Mouse (Mus musculus) retina, embryonic 14.5 days (tissue): ENCODE results near the gene Cep97.
A peak's percentile ranks its signal among the peaks of the same experiment; 100 is the strongest.

ENCODE experiments used
- DNase-seq: peaks from one replicate; pipeline ENCODE4 v3.0.0-alpha.2; 2015; ENCODE audit warnings: low spot score

The Cep97 gene

GRCm38 (mm10) chr16:55947266-55947665 lies 12.6 kb upstream of the Cep97 start:
- DNase-seq, result no peak

- no peak for DNase-seq
These were observed 6.1 kb upstream of the Cep97 start for GRCm38 (mm10) chr16:55940781-55941180.

GRCm38 (mm10) chr16:55939703-55940102 lies 5.0 kb upstream of the Cep97 start:
- DNase-seq, result no peak

- DNase-seq, result no peak
These were observed 4.1 kb upstream of the Cep97 start for GRCm38 (mm10) chr16:55938761-55939160.

- DNase-seq, result peak; percentile 59
These were observed 843 bp downstream of the Cep97 start for GRCm38 (mm10) chr16:55933681-55934343.

GRCm38 (mm10) chr16:55924010-55924409 lies 10.6 kb downstream of the Cep97 start:
- DNase-seq, result no peak

- no peak for DNase-seq
These were observed 12.6 kb downstream of the Cep97 start for GRCm38 (mm10) chr16:55922079-55922478.

- DNase-seq, result no peak
These were observed 19.9 kb downstream of the Cep97 start for GRCm38 (mm10) chr16:55914716-55915115.

GRCm38 (mm10) chr16:55910208-55910793 lies 24.4 kb downstream of the Cep97 start:
- DNase-seq, result no peak

- DNase-seq, result no peak
These were observed 27.6 kb downstream of the Cep97 start for GRCm38 (mm10) chr16:55906928-55907679.

- DNase-seq, result no peak
These were observed 29.3 kb downstream of the Cep97 start for GRCm38 (mm10) chr16:55905370-55905769.

GRCm38 (mm10) chr16:55901839-55902756 lies 32.6 kb downstream of the Cep97 start:
- no peak for DNase-seq

- no peak for DNase-seq
These were observed 36.2 kb downstream of the Cep97 start for GRCm38 (mm10) chr16:55898385-55899002.

GRCm38 (mm10) chr16:55895651-55896095 lies 39.0 kb downstream of the Cep97 start:
- DNase-seq, result no peak

- DNase-seq, result peak; percentile 90
These were observed 39.6 kb downstream of the Cep97 start, which contains the start of gene Nxpe3 for GRCm38 (mm10) chr16:55894893-55895650. Nxpe3 (minus strand) TSS chr16:55895285.

- DNase-seq, result no peak
These were observed 40.1 kb downstream of the Cep97 start for GRCm38 (mm10) chr16:55894536-55894892.

GRCm38 (mm10) chr16:55893410-55894107 lies 41.1 kb downstream of the Cep97 start:
- DNase-seq, result no peak

GRCm38 (mm10) chr16:55892484-55892883 lies 42.2 kb downstream of the Cep97 start:
- DNase-seq, result no peak

- no peak for DNase-seq
These were observed 43.3 kb downstream of the Cep97 start for GRCm38 (mm10) chr16:55891346-55891745.
